Mouse (Mus musculus) forebrain, embryonic 15.5 days (tissue): ENCODE data around the gene Ndufv1. TPM values are rescaled to one million over a fixed set of nuclear protein-coding genes. Genes with fewer than 3 reads are reported as not detected.
"Not testable (repeated sequence)": the region's sequence is repeated elsewhere in the genome, so short reads cannot be mapped to it uniquely, and the experiment has no call there.

Experiments used
- ATAC-seq: fragments of 200-750 bp; cut with Nextera tagmentation; replicated peaks from 2 replicates; pipeline ENCODE4 v1.8.0; 2017; ENCODE audit warnings: mild to moderate bottlenecking, moderate TSS enrichment, moderate library complexity
- H3K27ac ChIP-seq: fragments of 300-500 bp; sonication (generic); replicated peaks from 2 replicates; pipeline ENCODE4 v1.5.1; 2015; ENCODE audit warnings: mild to moderate bottlenecking, inconsistent platforms
- H3K27me3 ChIP-seq: fragments of 300-500 bp; sonication (generic); 2 replicates; pipeline ENCODE4 v1.6.1; 2015; ENCODE audit warnings: inconsistent platforms
- H3K36me3 ChIP-seq: fragments of 300-500 bp; sonication (generic); 2 replicates; pipeline ENCODE4 v1.6.1; 2015; ENCODE audit warnings: mild to moderate bottlenecking, inconsistent platforms
- H3K4me1 ChIP-seq: fragments of 300-500 bp; sonication (generic); 2 replicates; pipeline ENCODE4 v1.6.1; 2015; ENCODE audit warnings: inconsistent platforms
- H3K4me2 ChIP-seq: fragments of 300-500 bp; sonication (generic); replicated peaks from 2 replicates; pipeline ENCODE4 v1.6.1; 2015; ENCODE audit warnings: mild to moderate bottlenecking, inconsistent platforms
- H3K4me3 ChIP-seq: fragments of 300-500 bp; sonication (generic); 2 replicates; pipeline ENCODE4 v1.5.1; 2015; ENCODE audit warnings: mild to moderate bottlenecking, inconsistent platforms
- H3K9ac ChIP-seq: fragments of 300-500 bp; sonication (generic); replicated peaks from 2 replicates; pipeline ENCODE4 v1.6.1; 2015; ENCODE audit warnings: mild to moderate bottlenecking, inconsistent platforms
- H3K9me3 ChIP-seq: fragments of 300-500 bp; sonication (generic); 2 replicates; pipeline ENCODE4 v1.6.1; 2016; ENCODE audit warnings: inconsistent platforms
- WGBS: fragments of 180-500 bp; shearing (Covaris S2); methylation state at CpG from one replicate; pipeline ENCODE4 v1.1.7; 2015; ENCODE audit warnings: mixed read lengths; 5-methylcytosine and 5-hydroxymethylcytosine counted together
- polyA plus RNA-seq: library from polyadenylated mRNA; unstranded; fragments of >200 nt; fragmentation: Nextera tagmentation; extraction: Ambion mirVana; gene quantifications from 2 replicates; pipeline ENCODE4 v1.2.1, GENCODE M21; 2015

Ndufv1 gene
- polyA plus RNA-seq, 1 experiment from 2014 or later = 225 TPM

DNA sequence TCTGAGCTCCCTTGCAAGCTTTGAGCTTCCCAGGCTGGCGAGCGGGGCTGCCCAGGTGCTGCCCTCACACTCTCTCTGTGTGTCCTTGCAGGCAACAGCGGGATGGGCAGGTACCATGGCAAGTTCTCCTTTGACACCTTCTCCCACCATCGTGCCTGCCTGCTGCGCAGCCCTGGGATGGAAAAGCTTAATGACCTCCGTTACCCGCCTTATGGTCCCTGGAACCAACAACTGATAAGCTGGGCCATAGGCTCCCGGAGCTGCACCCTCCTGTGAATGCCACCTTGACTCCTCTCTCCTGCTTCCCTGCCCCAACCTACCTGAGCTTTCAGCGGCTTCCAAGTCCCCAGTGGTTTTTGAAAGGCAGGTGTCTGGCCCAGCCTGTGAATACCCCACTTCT is 31.7 kb downstream of the Ndufv1 start:
- Histone ChIP-seq H3K4me2 (no peak overlapping the region), H3K27me3 (no peaks in the 10 kb centered on the region), H3K4me1 (0 out of 2 replicates have a peak, but pooled peaks cover 3% of the 10 kb centered on the region), H3K27ac (no peak overlapping the region), H3K36me3 (no peaks in the 10 kb centered on the region), H3K9me3 (no peaks in the 10 kb centered on the region), H3K9ac (no peak overlapping the region), H3K4me3 (no peak overlapping the region)
- 78% methylated on average over 9 of the region's 9 CpGs for WGBS
- no peak for ATAC-seq

DNA sequence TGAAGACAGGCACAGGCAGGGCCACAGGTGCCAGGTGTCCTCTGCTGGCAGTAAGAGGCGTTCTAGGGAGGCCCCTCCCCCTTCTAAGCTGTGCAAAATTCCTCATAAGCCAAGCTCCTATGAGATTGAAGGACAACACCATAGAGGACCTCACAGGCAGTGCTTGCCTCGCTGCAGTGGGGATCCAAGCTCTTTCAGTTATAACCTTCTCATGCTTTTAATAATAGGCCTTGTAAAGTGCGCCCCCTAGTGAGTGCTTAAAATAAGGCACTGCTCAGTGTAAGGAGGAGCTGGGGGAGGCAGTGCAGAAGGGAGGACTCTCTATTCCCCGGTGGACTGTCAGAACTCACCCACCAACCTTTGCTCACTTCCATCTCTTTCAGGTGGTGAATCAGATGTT is 32.3 kb downstream of the Ndufv1 start:
- no peak overlapping the region for H3K27ac ChIP-seq
- 0 out of 2 replicates have a peak, but pooled peaks cover 3% of the 10 kb centered on the region for H3K4me1 ChIP-seq
- H3K4me3 ChIP-seq = no peak overlapping the region
- H3K36me3 ChIP-seq = no peaks in the 10 kb centered on the region
- ATAC-seq = peak; percentile 87
- no peaks in the 10 kb centered on the region for H3K9me3 ChIP-seq
- no peaks in the 10 kb centered on the region for H3K27me3 ChIP-seq
- H3K9ac ChIP-seq = no peak overlapping the region
- no peak overlapping the region for H3K4me2 ChIP-seq
- WGBS = 11% methylated on average over 4 of the region's 4 CpGs

DNA sequence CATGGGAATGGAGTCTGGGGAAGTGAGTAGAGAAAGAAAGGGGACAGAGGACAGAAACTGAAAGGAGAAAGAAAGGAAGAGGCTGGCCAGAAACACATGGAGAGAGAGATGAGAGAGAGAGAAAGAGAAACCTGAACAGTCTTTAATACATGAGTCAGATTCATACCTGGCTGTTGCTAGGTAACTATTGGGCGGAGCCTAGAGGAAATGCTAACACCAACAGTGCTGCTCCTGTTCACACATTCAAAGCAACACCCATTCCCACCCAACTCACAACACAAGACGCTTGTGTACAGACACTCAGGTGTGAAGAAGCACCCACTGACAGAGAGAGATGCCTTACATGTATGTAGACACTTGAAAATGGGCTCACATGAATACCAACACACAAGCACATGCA is 36.7 kb downstream of the Ndufv1 start:
- Histone ChIP-seq H3K4me3 (no peak overlapping the region), H3K9ac (no peak overlapping the region), H3K4me2 (no peak overlapping the region), H3K27ac (no peak overlapping the region), H3K27me3 (no peaks in the 10 kb centered on the region), H3K36me3 (no peaks in the 10 kb centered on the region), H3K4me1 (0 out of 2 replicates have a peak, but pooled peaks cover 3% of the 10 kb centered on the region), H3K9me3 (no peaks in the 10 kb centered on the region)
- no peak for ATAC-seq
- WGBS = 85% methylated on average over 2 of the region's 2 CpGs

DNA sequence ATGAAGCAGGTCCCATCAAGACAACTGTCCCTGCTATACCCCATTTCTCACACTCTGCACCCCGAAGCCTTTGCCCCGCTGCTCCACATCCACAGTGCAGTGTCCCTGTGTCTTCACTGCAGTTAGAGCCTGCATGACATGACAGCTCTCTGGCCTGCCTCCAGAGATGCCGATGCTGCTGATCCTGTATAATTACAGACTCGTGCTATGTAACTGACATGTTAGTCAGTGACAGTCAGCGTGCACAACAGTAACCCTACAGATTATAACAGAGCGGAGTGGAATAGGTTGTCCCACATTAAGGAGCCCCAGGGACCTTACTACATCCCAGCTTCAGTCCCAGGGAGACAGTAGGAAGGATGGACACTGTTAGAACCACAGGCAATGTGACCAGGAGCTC is 38.0 kb downstream of the Ndufv1 start:
- H3K9ac ChIP-seq, H3K36me3 ChIP-seq, H3K4me3 ChIP-seq, H3K4me2 ChIP-seq, H3K9me3 ChIP-seq, H3K27me3 ChIP-seq, H3K4me1 ChIP-seq: not testable (repeated sequence)
- 63% methylated on average over 6 of the region's 6 CpGs for WGBS
- peak; percentile 41; the same call in 1 of the 2 replicates for ATAC-seq
- H3K27ac ChIP-seq = 0 out of 2 replicates have a peak overlapping the region, but pooled peaks have one; percentile 19

DNA sequence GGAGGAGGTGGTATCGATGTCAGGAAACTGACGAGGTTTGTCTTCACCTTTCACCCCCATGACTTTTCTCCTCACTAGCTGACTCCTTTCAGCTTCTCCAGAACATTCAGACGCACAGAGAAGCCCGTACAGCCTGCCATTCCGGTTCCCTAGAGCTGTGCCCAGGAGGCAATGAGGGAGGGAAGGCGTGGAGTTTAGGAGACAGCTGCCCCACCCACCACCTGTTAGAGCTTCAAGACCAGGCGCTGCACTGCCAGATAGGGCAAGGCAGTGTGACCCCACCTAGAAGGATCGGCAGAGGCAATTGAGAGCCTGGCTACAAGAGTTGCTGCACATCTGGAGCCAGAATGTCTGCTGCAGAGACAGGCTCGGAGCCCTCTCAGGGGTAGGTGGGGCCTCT is 40.4 kb downstream of the Ndufv1 start, which contains the start of gene Aldh3b2:
TSS of gene Aldh3b2 (plus strand) at position 100 of the 400 bp plus-strand sequence.
- H3K9ac ChIP-seq = no peak within 1 kb of the TSS
- H3K4me2 ChIP-seq = no peak within 1 kb of the TSS
- ATAC-seq = no peak
- no peaks in the 10 kb centered on the region for H3K36me3 ChIP-seq
- H3K4me3 ChIP-seq = no peak within 1 kb of the TSS
- WGBS = 58% methylated on average over 9 of the region's 9 CpGs
- H3K27ac ChIP-seq = no peak within 1 kb of the TSS
- no peaks in the 10 kb centered on the region for H3K4me1 ChIP-seq
- H3K9me3 ChIP-seq = no peaks in the 10 kb centered on the region
- H3K27me3 ChIP-seq = no peaks in the 10 kb centered on the region

DNA sequence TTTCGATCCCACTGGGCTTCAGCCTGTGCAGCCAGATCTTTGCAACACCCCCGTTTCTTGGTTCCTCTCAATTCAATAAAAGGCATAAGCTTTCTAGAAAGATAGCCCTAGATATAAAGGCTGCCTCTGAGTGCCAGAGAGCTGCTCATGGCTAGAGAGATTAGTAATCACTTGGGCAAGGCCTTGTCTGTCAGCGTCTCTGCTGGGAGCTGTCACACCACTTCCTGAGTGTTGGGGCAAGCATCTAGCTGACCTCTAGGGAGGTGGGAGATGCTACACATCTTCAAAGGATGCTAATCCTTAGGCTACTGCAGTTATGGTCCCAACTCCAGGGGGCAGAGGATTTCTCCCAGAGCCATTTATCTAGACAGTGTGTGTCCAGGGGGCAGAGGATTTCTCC is 45.3 kb downstream of the Ndufv1 start:
- no peaks in the 10 kb centered on the region for H3K36me3 ChIP-seq
- H3K9me3 ChIP-seq = no peaks in the 10 kb centered on the region
- H3K27ac ChIP-seq = no peak overlapping the region
- H3K4me1 ChIP-seq = no peaks in the 10 kb centered on the region
- H3K27me3 ChIP-seq = no peaks in the 10 kb centered on the region
- H3K4me3 ChIP-seq = no peak overlapping the region
- no peak overlapping the region for H3K4me2 ChIP-seq
- H3K9ac ChIP-seq = no peak overlapping the region
- WGBS = 72% methylated on average over 3 of the region's 3 CpGs
- no peak for ATAC-seq

DNA sequence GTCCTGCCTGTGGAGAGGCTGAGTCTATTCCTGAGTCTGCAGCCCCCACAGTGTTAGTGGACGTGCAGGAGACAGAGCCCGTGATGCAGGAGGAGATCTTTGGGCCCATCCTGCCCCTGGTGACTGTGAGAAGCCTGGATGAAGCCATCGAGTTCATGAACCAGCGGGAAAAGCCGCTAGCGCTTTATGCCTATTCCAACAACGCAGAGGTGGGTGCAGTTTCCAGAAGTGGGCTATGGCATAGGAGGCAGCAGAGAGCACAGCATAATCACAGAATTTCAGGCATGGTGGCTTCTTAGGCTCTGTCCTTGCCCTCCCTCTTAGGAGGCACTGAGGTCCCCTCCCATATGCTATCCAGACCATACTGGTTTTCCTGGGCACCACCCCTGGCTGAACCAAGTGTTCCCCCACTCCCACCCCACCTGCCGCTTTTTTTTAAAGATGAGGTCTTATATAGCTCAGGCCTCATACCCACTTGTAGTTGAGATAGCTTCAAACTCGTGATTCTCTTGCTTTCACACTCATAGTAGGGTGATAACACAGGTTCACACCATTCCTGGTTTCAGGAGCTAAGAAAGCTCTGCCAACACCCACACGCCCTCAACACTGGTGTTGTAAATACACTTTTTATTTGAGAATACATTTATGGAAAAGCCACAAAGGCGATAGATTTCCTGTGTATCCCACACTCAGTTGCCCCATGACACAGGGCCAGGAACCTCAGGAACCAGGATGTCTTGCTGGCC is 46.1 kb downstream of the Ndufv1 start:
- Histone ChIP-seq H3K27me3 (no peaks in the 10 kb centered on the region), H3K36me3 (no peaks in the 10 kb centered on the region), H3K9me3 (no peaks in the 10 kb centered on the region), H3K9ac (no peak overlapping the region), H3K4me1 (peaks cover 2% of the 10 kb centered on the region; the same call in 1 of the 2 replicates), H3K27ac (no peak overlapping the region), H3K4me3 (no peak overlapping the region), H3K4me2 (no peak overlapping the region)
- ATAC-seq = no peak
- 66% methylated on average over 11 of the region's 11 CpGs for WGBS

DNA sequence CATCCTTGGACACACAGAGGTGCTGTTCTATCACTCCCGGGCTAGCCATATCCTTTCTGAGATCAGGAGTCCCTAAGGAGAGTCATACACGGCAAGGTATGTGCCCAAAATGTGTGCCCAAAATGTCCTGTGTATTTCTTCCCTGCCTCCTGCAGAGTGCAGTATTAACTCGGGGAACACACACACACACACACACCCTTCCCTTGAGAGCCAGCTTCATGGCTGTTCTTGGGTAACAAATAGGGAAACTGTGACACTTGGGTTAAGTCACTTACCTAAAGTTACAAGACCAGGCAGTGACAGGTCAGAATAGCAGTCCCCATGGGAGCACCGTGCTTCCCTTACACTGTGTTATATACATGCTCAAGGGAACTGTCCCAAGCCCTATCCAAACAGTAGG is 48.6 kb downstream of the Ndufv1 start:
- no peaks in the 10 kb centered on the region for H3K36me3 ChIP-seq
- no peak overlapping the region for H3K27ac ChIP-seq
- H3K27me3 ChIP-seq = no peaks in the 10 kb centered on the region
- no peak overlapping the region for H3K4me2 ChIP-seq
- peaks cover 3% of the 10 kb centered on the region; the same call in 1 of the 2 replicates for H3K4me1 ChIP-seq
- H3K9ac ChIP-seq = no peak overlapping the region
- WGBS = 82% methylated on average over 4 of the region's 4 CpGs
- H3K9me3 ChIP-seq = no peaks in the 10 kb centered on the region
- H3K4me3 ChIP-seq = no peak overlapping the region
- ATAC-seq = no peak

DNA sequence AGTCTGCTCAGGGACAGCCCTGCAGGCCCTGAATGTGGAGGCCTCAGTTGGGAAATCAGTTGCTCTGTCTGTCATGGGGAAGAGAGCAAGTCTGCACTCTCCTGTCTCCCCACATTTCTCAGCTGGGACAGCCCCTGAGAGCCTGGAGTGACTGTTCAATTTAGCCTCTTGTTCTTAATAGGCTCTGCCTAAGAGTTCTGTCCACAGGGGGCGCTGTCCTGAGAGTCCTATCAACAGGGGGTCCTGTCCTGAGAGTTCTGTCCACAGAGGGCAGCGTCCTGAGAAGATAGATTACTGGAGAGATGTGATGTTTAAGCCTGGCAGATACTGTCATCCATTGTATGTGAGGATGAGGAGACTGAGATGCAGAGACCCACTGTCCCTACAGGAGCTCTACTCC is 50.1 kb downstream of the Ndufv1 start:
- Histone ChIP-seq H3K4me2 (no peak overlapping the region), H3K27ac (no peak overlapping the region), H3K27me3 (no peaks in the 10 kb centered on the region), H3K9ac (no peak overlapping the region), H3K36me3 (no peaks in the 10 kb centered on the region), H3K4me3 (no peak overlapping the region), H3K9me3 (no peaks in the 10 kb centered on the region), H3K4me1 (peaks cover 3% of the 10 kb centered on the region; the same call in 1 of the 2 replicates)
- 18% methylated on average over 2 of the region's 2 CpGs for WGBS
- ATAC-seq = no peak

DNA sequence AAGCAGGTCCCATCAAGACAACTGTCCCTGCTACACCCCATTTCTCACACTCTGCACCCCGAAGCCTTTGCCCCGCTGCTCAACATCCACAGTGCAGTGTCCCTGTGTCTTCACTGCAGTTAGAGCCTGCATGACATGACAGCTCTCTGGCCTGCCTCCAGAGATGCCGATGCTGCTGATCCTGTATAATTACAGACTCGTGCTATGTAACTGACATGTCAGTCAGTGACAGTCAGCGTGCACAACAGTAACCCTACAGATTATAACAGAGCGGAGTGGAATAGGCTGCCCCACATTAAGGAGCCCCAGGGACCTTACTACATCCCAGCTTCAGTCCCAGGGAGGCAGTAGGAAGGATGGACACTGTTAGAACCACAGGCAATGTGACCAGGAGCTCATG is 50.8 kb downstream of the Ndufv1 start:
- ATAC-seq = peak; percentile 51
- H3K4me2 ChIP-seq, H3K4me1 ChIP-seq, H3K4me3 ChIP-seq, H3K9me3 ChIP-seq, H3K36me3 ChIP-seq, H3K9ac ChIP-seq, H3K27me3 ChIP-seq, H3K27ac ChIP-seq: not testable (repeated sequence)
- 51% methylated on average over 6 of the region's 6 CpGs for WGBS

DNA sequence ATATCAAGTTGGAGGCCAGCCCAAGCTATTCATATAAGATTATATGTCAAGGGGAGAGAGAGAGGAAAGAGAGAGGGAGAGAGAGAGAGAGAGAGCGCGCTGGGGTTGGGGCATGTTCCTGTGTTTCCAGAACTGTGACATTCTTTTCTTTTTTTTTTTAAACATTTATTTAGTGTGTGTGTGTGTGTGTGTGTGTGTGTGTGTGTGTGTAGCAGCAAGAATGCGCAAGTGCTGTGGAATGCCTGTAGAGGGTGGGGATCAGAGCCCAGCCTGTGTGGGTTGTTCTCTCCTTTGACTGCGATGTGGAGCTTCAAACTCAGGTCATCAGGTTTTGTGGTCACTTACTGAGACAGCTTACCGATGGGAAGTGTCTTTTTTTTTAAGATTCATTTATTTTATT is 52.4 kb downstream of the Ndufv1 start:
- Histone ChIP-seq H3K27me3 (no peaks in the 10 kb centered on the region), H3K9ac (no peak overlapping the region), H3K27ac (no peak overlapping the region), H3K4me3 (no peak overlapping the region), H3K4me1 (peaks cover 3% of the 10 kb centered on the region; the same call in 1 of the 2 replicates), H3K36me3 (no peaks in the 10 kb centered on the region), H3K4me2 (no peak overlapping the region), H3K9me3 (no peaks in the 10 kb centered on the region)
- 83% methylated on average over 5 of the region's 5 CpGs for WGBS
- no peak for ATAC-seq

DNA sequence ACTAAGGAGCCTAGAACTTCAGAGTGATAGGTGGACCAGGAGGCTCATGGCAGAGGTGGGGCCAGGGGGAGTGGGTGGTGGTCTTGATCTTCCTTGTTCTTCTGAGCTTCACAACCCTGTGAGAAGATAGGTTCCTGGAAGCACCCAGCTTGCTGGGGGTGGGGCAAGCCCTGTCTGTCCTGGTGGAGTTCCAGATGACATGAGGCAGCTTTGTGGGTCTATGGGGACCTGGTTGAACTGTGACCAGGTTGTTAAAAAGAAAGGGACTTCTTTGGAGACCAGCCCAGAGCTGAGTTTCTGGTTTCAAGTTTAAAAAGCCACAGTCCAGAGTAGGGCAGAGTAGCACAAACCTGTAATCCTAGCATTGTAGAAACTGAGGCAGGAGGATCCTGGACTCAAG is 53.6 kb downstream of the Ndufv1 start:
- Histone ChIP-seq H3K27ac (no peak overlapping the region), H3K4me1 (peaks cover 3% of the 10 kb centered on the region; the same call in 1 of the 2 replicates), H3K9ac (no peak overlapping the region), H3K36me3 (no peaks in the 10 kb centered on the region), H3K4me2 (no peak overlapping the region), H3K4me3 (no peak overlapping the region), H3K9me3 (no peaks in the 10 kb centered on the region), H3K27me3 (no peaks in the 10 kb centered on the region)
- no peak for ATAC-seq

DNA sequence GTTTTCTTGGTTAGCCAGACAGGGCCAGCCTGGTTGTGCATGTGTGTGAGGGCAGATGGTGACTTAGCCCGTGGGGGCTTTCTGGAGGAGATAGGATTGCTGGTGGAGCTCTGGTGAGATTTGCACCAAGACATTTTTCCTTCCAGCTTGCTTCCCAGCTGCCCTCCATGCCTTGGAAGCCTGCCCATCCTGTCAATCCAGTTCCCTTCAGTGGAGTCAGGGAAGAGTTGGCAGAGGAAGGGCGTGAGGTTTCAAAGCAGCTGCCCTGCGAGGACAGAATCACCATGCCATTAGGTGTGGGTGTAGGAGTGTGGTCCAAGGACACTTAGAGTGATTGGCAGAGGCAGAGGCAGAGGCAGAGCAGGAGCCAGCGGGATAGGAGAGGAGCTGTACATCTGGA is 54.1 kb downstream of the Ndufv1 start, which contains the start of gene Aldh3b3:
TSS of gene Aldh3b3 (plus strand) at position 176 of the 400 bp plus-strand sequence.
- Histone ChIP-seq H3K4me1 (peaks cover 3% of the 10 kb centered on the region; the same call in 1 of the 2 replicates), H3K9me3 (no peaks in the 10 kb centered on the region), H3K4me3 (no peak within 1 kb of the TSS), H3K4me2 (no peak within 1 kb of the TSS), H3K27me3 (no peaks in the 10 kb centered on the region), H3K9ac (no peak within 1 kb of the TSS), H3K27ac (no peak within 1 kb of the TSS), H3K36me3 (no peaks in the 10 kb centered on the region)
- 48% methylated on average over 4 of the region's 4 CpGs for WGBS
- ATAC-seq = no peak
